Mouse (Mus musculus) layer of hippocampus, adult 18-20 months (tissue): ENCODE measurements around the gene Gfral. TPM values are rescaled to one million over a fixed set of nuclear protein-coding genes. Genes with fewer than 3 reads are reported as not detected.
A peak's percentile ranks its signal among the peaks of the same experiment; 100 is the strongest.

Experiments used
- DNase-seq, 2 experiments: peaks; one replicate each; pipeline ENCODE4 v3.0.0; 2022; ENCODE audit warnings: low spot score in 2 of 2
- long read RNA-seq: library from polyadenylated mRNA; stranded (forward); transcript quantifications from one replicate; pipeline ENCODE4 v2.0.0, GENCODE M21; 2021
- total RNA-seq, 2 experiments: library from RNA; stranded (reverse); gene quantifications; 2 replicates each; pipeline ENCODE4 v1.2.3; 2021

Gfral gene
- total RNA-seq = not detected
- long read RNA-seq = 0 reads

DNA sequence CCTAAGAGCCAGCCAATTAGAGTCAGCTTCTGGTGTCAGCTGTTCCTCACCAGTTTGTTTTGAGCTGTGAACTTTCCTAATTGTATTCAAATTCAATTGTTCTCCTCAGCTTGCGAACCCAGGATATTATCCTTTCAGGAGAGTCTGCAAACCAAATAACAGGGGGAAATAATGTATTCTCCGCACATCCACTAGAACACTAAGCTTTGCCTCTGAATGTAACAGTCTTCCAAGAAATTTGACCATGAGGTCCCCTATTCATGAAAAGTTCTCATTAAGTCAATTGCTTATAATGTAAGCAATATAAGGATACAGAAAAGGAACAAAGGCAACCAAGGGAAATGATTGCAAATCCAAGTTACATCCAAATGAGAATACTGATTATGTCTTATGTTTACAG lies at the start of gene Gfral:
Gene Gfral (minus strand): TSS at position 101 of the 400 bp plus-strand sequence.
- no peak for DNase-seq

DNA sequence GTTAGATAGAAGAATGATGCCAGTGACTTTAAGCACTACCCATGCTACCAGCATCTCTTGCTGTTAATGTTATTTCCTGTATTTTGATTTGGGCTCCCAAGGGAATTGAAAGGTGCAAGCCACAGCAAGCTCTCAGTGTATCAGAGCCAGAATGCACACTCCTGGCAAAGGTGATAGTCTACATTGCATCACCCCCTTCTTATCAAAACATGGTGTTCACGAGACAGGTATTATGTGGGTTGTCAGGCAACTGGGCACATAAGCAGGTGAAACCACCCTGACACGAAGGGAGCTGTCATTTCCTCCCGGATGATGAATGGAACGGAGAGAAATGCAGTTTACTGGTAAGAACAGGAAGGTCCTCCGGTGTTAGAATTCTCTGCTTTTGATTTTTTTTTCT lies 44.3 kb upstream of the Gfral start:
- no peak for DNase-seq

DNA sequence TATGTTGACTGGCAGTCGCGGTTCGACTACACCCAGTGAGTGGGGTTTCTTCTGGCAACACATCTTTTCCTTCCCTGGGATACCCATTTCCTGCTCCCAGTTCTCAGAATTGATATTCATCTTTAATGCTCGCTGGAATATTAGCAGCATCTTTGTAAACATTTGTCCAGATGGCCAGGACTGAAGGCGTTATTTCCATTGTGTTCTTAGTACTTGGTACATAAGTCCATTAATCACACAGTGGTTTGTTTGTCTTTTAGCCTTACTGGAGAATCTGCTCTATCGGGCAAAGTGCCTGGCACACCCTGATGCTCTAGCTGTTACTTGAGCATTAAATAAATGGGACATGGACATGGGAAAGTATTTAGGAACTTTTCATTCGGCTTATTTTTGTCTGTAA lies 39.1 kb upstream of the Gfral start:
- no peak for DNase-seq

DNA sequence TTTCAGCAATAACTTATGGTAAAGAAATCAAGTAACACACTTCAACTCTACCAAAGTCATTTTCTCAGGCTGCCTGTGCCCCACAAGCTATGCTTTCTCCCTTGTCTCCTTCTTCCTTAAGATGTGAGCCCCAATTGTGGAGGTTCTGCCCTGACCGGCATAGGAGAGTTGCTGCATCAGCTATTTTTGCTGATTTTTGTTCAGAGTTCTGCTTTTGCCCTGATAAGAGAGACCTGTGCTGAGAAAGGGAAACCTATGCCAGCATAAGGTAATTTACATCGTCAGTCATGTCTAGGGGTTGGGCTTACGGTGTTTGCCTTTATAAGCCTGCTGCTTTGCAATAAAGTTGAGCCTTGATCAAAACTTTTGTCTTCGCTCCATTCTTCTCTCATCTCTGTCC lies 38.7 kb upstream of the Gfral start:
- DNase-seq = no peak

DNA sequence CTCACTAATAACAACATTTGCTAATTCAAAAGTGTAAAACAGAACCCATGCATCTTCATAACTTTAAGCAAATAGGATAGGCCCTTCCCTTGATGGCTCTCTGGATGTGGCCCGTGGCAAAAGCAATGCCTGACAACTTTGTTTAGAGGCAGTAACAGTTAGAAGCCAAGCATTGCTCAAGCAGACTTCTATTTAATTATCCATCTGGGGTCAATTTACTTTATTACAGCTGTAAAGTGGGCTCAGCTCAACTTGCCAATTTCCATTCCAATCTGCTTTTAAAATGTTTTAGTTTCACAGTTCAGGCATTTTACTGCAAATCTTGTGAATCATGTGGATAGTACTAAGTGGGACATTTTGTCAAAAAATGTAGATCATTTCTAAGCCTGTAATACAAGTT lies 28.9 kb upstream of the Gfral start:
- DNase-seq = peak in 1 of 2 experiments; percentile 4

DNA sequence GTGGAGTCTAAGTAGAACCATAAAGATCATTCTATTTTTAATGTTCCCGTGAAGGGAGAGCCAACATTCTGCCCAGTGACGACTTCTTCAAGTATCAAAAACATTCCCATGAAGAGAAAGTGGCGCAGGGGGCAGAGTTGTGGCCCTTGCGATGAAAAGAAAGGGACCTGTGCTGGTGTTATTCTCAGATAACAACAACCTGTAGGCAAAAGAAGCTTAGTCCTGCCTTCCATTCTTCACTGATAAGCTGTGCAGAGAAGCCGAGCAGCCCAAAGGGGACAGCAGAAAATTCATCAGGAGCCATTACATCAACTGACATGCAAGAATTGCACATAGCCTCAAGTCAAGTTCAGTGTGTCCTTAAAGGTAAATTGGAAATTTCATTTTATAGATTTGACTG lies 24.5 kb upstream of the Gfral start:
- no peak for DNase-seq

DNA sequence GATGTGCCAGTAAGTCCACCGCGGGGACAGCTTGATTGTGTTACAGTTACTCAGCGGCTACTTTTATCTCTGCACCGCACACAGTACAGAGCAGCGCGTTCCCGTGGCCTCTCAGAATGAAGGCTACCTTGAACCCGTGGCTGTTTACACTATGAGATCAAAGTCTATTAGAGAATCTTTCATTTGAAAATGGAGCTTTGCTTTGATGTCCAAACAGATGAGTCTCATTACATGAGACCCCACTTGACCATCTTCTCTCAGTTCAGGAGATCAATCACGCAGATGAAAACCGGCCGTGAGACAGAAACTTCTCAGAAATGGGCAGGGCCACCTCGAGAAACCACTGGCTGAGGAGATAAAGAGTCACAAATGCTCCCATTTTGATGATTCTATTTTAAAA lies 23.8 kb upstream of the Gfral start:
- no peak for DNase-seq

DNA sequence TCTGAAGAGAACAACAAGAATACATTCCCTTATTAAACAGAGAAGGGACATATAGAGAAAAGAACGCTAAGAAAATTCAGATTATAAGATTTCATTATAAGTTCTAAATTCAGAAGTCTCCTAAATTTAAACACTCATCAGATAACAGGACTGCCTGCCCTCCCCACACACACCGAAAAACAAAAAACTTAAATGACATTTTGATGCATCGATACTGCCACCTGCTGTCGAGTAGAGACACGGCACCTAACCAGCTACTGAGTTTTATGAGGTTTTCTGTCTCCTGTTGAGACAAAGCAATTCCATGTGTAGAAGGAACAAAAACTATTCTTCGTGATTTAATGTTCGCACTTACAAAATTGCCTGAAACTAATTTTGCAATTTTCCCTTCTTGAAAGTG lies 23.2 kb upstream of the Gfral start:
- peak; percentile 47 to 85 for DNase-seq

DNA sequence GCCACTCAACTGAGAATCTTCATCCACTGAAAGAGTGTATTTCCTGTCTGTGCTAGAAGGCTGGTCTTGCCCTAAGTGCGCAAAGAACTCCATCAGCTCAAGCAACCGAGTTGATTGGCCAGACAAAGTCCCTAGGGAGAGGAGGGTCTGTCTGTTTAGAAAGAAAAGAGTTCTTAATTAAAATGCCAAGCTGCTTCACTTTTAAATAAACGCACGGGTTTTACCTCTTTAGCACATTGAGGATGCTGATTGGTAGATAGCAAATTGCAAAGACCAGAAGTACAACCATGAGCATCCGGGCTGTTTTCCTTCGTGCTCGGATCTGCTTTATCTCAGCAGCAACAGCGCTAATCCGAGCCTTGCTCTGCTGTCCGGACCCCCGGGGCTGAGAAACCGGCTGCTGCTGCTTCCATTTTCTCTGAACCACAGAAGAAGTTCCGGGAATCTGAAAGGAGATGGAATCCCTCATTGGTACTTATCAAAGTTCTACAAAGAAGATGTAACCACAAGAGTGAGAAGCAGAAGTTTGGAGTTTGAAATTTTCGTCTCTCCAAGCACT lies 22.6 kb upstream of the Gfral start:
- no peak for DNase-seq

DNA sequence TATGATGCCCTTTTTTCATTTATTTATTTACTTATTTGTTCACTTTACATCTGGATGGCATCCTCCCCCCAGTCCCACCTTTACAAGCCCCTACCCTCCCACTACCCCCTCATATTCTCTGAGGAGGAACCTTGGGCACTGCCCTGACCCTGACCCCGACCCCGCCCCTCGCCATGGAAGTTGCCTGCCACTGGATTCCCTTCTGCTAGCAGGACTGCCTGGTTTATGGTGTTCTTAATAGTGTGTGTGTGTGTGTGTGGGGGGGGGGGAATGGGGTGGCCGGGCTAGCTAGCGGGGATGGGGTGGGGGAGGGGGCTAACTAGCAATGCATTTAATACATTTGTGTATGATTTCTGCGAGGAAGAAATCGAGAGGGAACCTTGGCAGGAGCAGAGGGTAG lies 21.4 kb upstream of the Gfral start:
- DNase-seq = no peak

DNA sequence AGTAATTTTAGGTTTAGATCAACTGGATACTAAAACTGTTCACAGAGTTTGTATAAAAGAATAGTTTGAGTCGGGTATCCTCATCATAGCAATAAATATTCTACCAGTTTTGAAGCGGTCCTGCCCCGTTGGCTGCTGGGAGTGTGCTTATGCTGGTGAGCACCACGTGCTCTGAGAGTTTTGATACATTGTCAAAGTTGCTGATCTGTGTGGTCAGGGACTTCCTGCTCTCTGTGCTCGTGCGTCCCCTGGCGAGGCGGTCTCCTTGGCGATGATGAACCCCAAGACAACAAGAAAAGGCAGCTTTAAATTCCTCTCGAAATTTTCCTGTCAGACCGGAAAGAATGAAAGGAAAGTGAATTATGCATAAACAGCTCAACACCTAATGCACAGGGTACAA lies 16.9 kb upstream of the Gfral start:
- no peak for DNase-seq

DNA sequence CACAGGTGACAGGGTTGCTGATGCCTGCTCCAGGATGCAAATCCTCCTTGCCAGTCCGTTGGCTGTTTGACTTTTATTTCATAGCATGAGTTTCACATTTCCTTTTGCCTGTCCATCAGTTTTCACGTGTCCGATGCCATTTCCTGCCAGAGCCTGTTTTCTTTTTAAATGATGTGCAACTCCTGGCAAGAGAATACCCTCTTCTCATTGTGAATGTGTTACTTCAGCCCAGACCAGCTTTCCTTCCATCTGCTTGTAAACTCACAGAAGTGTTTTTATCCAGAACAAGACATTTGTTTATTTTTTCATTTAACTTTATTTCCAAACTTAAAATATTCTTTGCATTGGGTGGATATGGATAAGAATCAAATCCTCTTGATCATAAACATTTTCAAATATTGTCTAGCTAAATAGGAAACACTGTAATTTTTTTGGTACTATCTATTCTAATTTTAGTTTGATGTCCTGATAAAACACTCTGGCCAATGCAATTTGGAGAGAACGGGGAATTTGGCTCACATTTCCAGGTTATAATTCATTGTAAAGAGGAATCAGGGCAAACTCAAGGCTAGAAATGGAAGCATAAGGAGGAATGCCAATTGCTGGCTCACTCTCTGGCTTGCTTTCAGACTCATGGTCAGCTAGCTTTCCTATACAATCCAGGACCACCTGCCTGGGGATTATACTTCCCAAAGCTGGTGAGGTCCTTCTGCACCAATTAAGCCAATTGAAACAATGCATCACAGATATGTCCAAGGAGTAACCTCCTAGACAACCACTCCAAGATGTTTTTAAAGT lies 3.9 kb upstream of the Gfral start:
- no peak for DNase-seq

DNA sequence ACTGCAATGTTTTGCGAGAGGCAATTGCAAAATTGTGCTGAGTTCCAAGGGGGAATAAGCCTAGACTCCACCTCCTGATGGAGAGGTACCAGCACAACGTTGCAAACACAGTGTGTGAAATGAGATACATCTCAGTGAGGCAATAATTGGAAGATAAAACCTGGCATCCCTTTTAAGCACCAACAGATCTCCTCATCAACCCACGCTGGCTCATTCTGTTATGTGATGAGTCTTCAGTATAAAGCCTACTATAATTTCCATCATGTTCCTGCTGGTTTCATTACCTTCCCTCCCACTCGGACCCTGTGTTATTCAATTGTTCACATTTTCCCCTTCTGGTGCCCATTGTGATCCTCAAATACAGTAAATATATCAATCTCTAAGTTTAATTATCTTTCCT lies 1.2 kb upstream of the Gfral start:
- peak; percentile 11 to 72 for DNase-seq

DNA sequence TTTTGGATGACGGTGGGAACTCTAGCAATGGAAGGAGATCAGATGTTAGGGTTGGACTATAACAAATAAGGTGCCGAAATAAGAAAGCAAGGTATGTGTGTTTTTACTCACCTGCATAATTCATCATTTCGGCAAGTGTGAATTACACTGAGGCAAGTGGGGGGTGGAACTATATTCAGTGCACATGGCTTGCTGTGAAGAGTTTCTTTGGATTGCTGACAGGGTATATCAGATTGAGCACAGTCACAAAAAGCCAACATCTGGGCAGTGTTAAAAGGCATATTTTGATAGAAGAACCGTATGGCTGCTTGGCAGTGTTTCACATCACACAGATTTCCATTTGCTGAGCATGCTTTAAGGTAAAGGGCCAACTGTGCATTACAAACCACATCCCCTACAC lies 16.5 kb downstream of the Gfral start:
- no peak for DNase-seq

DNA sequence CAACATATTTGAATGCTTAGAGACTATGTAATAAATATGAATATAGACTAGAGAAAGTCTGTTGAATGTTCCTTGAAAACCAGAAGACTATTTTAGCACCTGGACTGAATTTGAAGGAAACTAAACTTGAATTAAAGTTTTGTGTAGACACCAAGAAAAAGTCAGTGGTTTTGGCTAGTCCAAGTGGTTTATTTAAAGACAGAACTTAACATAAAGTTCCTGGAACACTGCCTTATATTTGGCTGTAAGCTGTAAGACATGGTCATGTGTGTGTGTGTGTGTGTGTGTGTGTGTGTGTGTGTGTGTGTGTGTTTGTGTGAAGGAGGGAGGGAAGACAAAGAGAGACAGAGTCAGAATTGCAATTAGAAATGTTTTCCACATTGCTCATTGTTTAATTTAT lies 34.2 kb downstream of the Gfral start:
- no peak for DNase-seq

DNA sequence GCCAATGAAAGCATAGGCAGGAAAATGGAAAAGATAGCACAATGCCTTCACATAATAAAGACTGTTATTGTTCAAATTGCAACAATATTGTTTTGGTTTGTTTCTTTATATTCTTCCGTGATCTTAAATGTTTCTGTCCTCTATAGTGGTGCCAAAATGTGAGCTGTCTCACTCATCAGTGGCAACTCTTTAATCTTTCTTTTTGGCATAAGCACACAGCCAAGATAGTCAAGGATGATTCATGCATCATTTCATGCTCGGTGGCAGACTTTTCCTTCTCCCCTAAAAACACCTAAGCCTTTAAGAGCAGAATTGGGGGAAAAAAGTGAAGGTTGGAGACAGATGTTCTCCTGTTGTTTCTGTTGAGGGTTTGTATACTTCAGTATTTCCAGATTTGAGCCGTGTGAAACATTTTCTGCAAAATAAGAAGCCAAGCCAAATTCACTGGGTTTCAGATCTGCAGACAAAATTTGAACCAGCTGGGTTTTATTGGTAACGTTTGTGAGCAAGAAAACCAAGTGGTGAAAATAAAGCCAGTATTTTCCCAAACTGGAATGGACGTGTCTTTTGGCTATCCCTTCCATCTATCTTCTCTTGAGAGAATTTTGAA lies 40.7 kb downstream of the Gfral start:
- DNase-seq = no peak

DNA sequence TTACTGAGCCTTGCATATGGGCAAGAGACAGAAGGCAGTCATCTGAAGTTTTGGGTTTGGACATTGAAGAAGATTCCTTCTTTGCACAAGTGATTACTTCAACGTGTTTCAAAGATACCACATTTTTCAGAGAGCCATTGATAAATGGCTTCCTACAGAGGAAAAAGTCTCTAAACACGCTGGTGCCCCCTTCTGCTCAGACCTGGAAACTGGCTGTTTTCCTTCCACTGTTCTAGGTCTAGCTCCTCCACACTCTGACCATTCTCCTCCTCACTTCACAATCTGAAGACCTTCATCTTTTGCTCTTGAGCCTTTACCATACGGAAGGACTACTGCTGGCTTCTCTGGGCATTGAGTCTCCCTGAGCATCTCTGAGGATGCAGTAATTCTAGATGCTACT lies 45.1 kb downstream of the Gfral start:
- DNase-seq = peak in 1 of 2 experiments; percentile 18

DNA sequence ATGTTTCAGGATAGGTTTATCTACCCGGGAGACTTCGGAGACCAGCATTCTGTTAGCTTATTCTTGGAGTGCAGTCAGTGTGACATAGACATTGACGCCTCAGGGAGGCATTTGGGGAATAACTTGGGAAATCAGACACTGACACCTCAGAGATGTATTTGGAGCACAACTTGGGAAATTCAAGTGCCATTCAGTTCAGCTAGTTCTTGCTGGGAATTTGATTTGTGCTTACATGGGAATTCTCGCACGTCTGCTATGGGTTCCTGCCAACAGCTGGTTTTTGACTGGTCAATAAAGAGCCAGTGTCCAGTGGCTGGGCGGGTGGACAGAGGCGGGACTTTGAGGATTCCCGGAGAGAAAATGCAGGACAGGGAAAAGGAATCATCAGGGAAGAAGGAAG lies 51.0 kb downstream of the Gfral start:
- DNase-seq = no peak

DNA sequence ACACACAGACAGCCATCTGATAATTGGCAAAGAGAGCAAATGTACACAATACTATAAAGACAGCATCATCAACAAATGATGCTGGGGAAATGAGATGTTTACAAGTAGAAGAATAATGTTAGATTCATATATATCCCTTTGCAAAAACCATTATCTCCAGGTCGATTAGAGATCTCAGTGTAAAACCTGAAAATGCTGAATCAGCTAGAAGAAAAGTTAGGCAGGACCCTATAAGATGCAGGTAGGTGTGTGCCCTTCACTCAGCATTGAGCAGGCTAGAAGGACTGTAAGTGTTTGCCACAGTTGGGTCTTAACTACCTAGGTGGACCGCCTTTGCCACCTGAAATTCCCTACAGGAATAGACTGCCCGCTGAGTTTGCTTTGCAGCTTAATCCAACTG lies 67.9 kb downstream of the Gfral start:
- DNase-seq = no peak

DNA sequence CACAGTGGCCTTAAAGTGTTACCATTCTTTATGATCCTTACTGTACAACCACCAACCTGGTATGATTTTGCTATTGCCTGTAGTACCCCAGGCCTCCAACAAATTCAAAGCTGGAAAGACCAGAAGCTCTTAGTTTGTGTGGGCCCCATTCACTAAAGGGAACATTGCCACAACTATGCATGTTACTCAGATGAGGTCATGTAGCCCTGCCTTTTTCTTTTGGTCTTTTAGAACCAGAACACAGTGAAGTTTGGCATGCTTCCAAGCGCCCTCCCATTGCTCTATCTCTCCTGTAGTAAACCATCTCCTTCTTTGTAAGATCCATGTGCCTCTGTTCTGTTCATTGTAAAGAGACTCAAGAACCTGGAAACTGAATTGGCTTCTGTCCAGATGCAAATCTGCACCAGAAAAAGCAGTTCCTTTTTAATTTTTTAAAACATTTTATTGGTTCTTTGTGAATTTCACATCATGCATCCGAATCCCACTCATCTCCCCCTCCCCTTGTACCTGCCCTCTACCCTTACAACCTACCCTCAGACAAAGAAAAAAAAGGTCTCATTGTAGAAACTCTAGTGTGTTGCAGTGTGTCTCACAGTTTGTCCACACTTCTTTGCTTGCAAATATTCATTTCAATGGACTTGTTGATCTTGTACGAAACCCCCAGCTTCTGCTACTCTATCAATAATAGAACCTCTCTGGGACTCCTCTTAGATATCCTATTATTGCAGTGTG lies 74.9 kb downstream of the Gfral start:
- DNase-seq = peak in 1 of 2 experiments; percentile 7

DNA sequence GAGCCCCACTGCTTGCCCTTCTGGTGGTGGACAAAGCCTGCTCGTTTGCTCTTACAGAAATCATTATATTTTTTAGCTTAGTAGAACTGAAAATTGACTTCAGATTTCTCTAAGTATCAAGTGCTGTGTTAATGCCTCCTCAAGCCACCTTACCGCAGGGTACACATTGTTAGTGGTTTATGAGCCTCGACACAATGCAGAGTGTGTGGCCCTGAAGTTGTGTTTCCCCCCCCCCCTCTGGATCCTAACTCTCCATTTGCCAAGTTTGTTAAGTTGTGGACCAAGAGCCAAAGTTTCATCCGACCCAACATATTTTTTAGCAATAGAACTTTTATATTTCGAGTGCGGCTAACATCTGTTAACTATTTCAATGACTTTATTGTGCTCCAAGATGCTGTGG lies 79.4 kb downstream of the Gfral start:
- DNase-seq = no peak

DNA sequence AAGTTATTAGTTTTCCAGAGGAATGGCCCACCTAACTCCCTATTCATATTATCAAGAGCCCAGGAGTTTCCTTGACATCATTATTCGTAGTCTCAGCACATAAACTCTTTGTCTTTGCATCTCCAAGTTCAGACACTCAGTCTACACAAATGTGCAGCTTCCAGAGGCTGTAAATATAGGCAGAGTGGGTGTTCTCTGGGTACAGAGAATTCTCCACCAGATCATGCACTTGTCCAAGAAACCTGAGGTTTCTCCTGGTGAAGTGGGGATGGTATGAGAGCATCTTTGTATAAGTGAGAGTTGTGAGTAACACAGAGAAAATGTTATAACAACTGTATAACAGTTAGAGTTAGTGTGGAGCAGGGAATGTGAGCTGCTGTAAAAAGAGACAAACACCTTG lies 84.1 kb downstream of the Gfral start:
- no peak for DNase-seq
